Mouse (Mus musculus) neural tube, embryonic 14.5 days (tissue): ENCODE results near the gene Tead4. TPM values are rescaled to one million over a fixed set of nuclear protein-coding genes. Genes with fewer than 3 reads are reported as not detected.
A peak's percentile ranks its signal among the peaks of the same experiment; 100 is the strongest.

Experiments
- ATAC-seq: fragments of 200-750 bp; cut with Nextera tagmentation; 2 replicates; pipeline ENCODE4 v1.8.0; 2017; ENCODE audit warnings: low read depth, mild to moderate bottlenecking, moderate TSS enrichment, moderate library complexity
- H3K27ac ChIP-seq: fragments of 300-500 bp; sonication (generic); 2 replicates; pipeline ENCODE4 v1.5.1; 2014; ENCODE audit warnings: low read depth, mild to moderate bottlenecking, control low read depth, low read length, moderate library complexity, mixed read lengths
- H3K27me3 ChIP-seq: fragments of 300-500 bp; sonication (generic); 2 replicates; pipeline ENCODE4 v1.6.1; 2014; ENCODE audit warnings: low read length; ENCODE audit not compliant: control insufficient read depth, insufficient read depth
- H3K36me3 ChIP-seq: fragments of 300-500 bp; sonication (generic); 2 replicates; pipeline ENCODE4 v1.6.1; 2014; ENCODE audit warnings: low read length, mixed read lengths; ENCODE audit not compliant: control insufficient read depth, insufficient read depth
- H3K4me1 ChIP-seq: fragments of 300-500 bp; sonication (generic); 2 replicates; pipeline ENCODE4 v1.6.1; 2014; ENCODE audit warnings: low read length; ENCODE audit not compliant: control insufficient read depth, insufficient read depth
- H3K4me2 ChIP-seq: fragments of 300-500 bp; sonication (generic); 2 replicates; pipeline ENCODE4 v1.6.1; 2014; ENCODE audit warnings: mild to moderate bottlenecking, low read depth, low read length, control low read depth
- H3K4me3 ChIP-seq: fragments of 300-500 bp; sonication (generic); 2 replicates; pipeline ENCODE4 v1.5.1; 2014; ENCODE audit warnings: low read depth, low read length, control low read depth, mixed read lengths
- H3K9ac ChIP-seq: fragments of 300-500 bp; sonication (generic); replicated peaks from 2 replicates; pipeline ENCODE4 v1.6.1; 2014; ENCODE audit warnings: low read depth, mild to moderate bottlenecking, control low read depth, low read length, mixed read lengths
- H3K9me3 ChIP-seq: fragments of 300-500 bp; sonication (generic); 2 replicates; pipeline ENCODE4 v1.6.1; 2016; ENCODE audit warnings: low read length; ENCODE audit not compliant: control insufficient read depth
- whole genome bisulfite sequencing: fragments of 180-500 bp; shearing (Covaris S2); extraction: QIAGEN DNeasy Blood & Tissue Kit; methylation state at CpG from one replicate; pipeline ENCODE4 v1.1.7; 2014; 5-methylcytosine and 5-hydroxymethylcytosine counted together
- polyA plus RNA-seq: library from polyadenylated mRNA; unstranded; fragments of >200 nt; fragmentation: Nextera tagmentation; extraction: Ambion mirVana; gene quantifications from 2 replicates; pipeline ENCODE4 v1.2.1, GENCODE M21; 2014

The Tead4 gene
- polyA plus RNA-seq, 1 experiment from 2014 or later = 0.24 TPM

GRCm38 (mm10) chr6:128298246-128298645, 2.4 kb downstream of the Tead4 start:
- Histone ChIP-seq H3K9ac (no peak overlapping the region), H3K4me3 (no peak overlapping the region), H3K4me2 (no peak overlapping the region), H3K9me3 (no peaks in the 10 kb centered on the region), H3K36me3 (no peaks in the 10 kb centered on the region), H3K27ac (no peak overlapping the region), H3K4me1 (peaks cover 11% of the 10 kb centered on the region), H3K27me3 (peaks cover 36% of the 10 kb centered on the region)
- 52% methylated on average over 7 of the region's 7 CpGs for WGBS
- ATAC-seq = no peak

GRCm38 (mm10) chr6:128296750-128297393, 3.8 kb downstream of the Tead4 start:
- WGBS = 31% methylated on average over 11 of the region's 11 CpGs
- Histone ChIP-seq H3K4me2 (no peak overlapping the region), H3K27me3 (peaks cover 35% of the 10 kb centered on the region), H3K9ac (no peak overlapping the region), H3K4me3 (no peak overlapping the region), H3K36me3 (no peaks in the 10 kb centered on the region), H3K27ac (no peak overlapping the region), H3K4me1 (peaks cover 11% of the 10 kb centered on the region), H3K9me3 (no peaks in the 10 kb centered on the region)
- ATAC-seq = no peak

GRCm38 (mm10) chr6:128295876-128296749, 4.5 kb downstream of the Tead4 start:
- 34% methylated on average over 6 of the region's 6 CpGs for WGBS
- peak; percentile 47 for ATAC-seq
- no peak overlapping the region for H3K4me3 ChIP-seq
- no peak overlapping the region for H3K4me2 ChIP-seq
- no peak overlapping the region for H3K27ac ChIP-seq
- peaks cover 11% of the 10 kb centered on the region for H3K4me1 ChIP-seq
- no peak overlapping the region for H3K9ac ChIP-seq
- H3K9me3 ChIP-seq = no peaks in the 10 kb centered on the region
- no peaks in the 10 kb centered on the region for H3K36me3 ChIP-seq
- H3K27me3 ChIP-seq = peaks cover 28% of the 10 kb centered on the region

GRCm38 (mm10) chr6:128291284-128291683, 9.3 kb downstream of the Tead4 start:
- Histone ChIP-seq H3K4me1 (no peaks in the 10 kb centered on the region), H3K9ac (no peak overlapping the region), H3K27me3 (no peaks in the 10 kb centered on the region; the same call in 1 of the 2 replicates), H3K36me3 (no peaks in the 10 kb centered on the region), H3K4me3 (no peak overlapping the region), H3K27ac (no peak overlapping the region), H3K9me3 (no peaks in the 10 kb centered on the region), H3K4me2 (no peak overlapping the region)
- 90% methylated on average over 5 of the region's 5 CpGs for WGBS
- no peak for ATAC-seq

GRCm38 (mm10) chr6:128288681-128289080, 11.9 kb downstream of the Tead4 start:
- no peak overlapping the region for H3K27ac ChIP-seq
- H3K4me1 ChIP-seq = no peaks in the 10 kb centered on the region
- no peak overlapping the region for H3K4me3 ChIP-seq
- ATAC-seq = no peak
- no peaks in the 10 kb centered on the region; the same call in 1 of the 2 replicates for H3K27me3 ChIP-seq
- H3K4me2 ChIP-seq = no peak overlapping the region
- H3K36me3 ChIP-seq = no peaks in the 10 kb centered on the region
- WGBS = 78% methylated on average over 6 of the region's 6 CpGs
- H3K9me3 ChIP-seq = no peaks in the 10 kb centered on the region
- H3K9ac ChIP-seq = no peak overlapping the region

GRCm38 (mm10) chr6:128285792-128286430, 14.7 kb downstream of the Tead4 start:
- no peak overlapping the region for H3K4me3 ChIP-seq

GRCm38 (mm10) chr6:128282126-128282525, 18.5 kb downstream of the Tead4 start:
- H3K9me3 ChIP-seq = no peaks in the 10 kb centered on the region
- H3K27ac ChIP-seq = no peak overlapping the region
- H3K4me1 ChIP-seq = no peaks in the 10 kb centered on the region
- no peak overlapping the region for H3K4me2 ChIP-seq
- no peak overlapping the region for H3K9ac ChIP-seq
- H3K36me3 ChIP-seq = no peaks in the 10 kb centered on the region
- no peak overlapping the region for H3K4me3 ChIP-seq
- H3K27me3 ChIP-seq = no peaks in the 10 kb centered on the region; the same call in 1 of the 2 replicates
- ATAC-seq = peak; percentile 64; the same call in 1 of the 2 replicates
- 13% methylated on average over 3 of the region's 3 CpGs for WGBS

More at GRCm38 (mm10) chr6:128285792-128286430, 14.7 kb downstream of the Tead4 start:
- peak overlapping the region; percentile 4; the same call in 1 of the 2 replicates for H3K4me2 ChIP-seq
- H3K4me1 ChIP-seq = no peaks in the 10 kb centered on the region
- no peaks in the 10 kb centered on the region for H3K9me3 ChIP-seq
- H3K27ac ChIP-seq = no peak overlapping the region
- H3K27me3 ChIP-seq = no peaks in the 10 kb centered on the region; the same call in 1 of the 2 replicates
- WGBS = 15% methylated on average over 16 of the region's 16 CpGs
- H3K9ac ChIP-seq = no peak overlapping the region
- 0 out of 2 replicates have a peak, but pooled peaks have one; percentile 26 for ATAC-seq
- no peaks in the 10 kb centered on the region for H3K36me3 ChIP-seq

GRCm38 (mm10) chr6:128280472-128281145, 20.0 kb downstream of the Tead4 start:
- no peak for ATAC-seq
- H3K4me3 ChIP-seq = no peak overlapping the region
- no peak overlapping the region for H3K9ac ChIP-seq
- no peak overlapping the region for H3K27ac ChIP-seq
- 50% methylated on average over 14 of the region's 14 CpGs for WGBS
- H3K4me2 ChIP-seq = no peak overlapping the region
- no peaks in the 10 kb centered on the region for H3K27me3 ChIP-seq
- H3K9me3 ChIP-seq = no peaks in the 10 kb centered on the region
- no peaks in the 10 kb centered on the region for H3K36me3 ChIP-seq
- no peaks in the 10 kb centered on the region for H3K4me1 ChIP-seq
